Mouse (Mus musculus) erythroblast, adult 5-6 weeks (primary cell): ENCODE data around the gene Ppp1r18. TPM values are rescaled to one million over a fixed set of nuclear protein-coding genes. Genes with fewer than 3 reads are reported as not detected.

Experiments used
- ATAC-seq: replicated peaks from 2 replicates; pipeline ENCODE4 v1.8.0; 2016; ENCODE audit warnings: moderate number of reproducible peaks, mild to moderate bottlenecking, moderate TSS enrichment, inconsistent platforms; ENCODE audit not compliant: poor library complexity, low FRiP score, severe bottlenecking
- total RNA-seq, 2 experiments: library from RNA; stranded (forward) in 1 of 2; stranded (reverse) in 1 of 2; fragments of 150-400 nt in 1 of 2; fragments of 200-764, 138-1000 nt in 1 of 2; gene quantifications; 2 replicates each; pipeline versions ENCODE4 v1.2.3 to v1.2.4; 2015 to 2017; ENCODE audit warnings: low replicate concordance in 2 of 2

Ppp1r18 gene
- total RNA-seq, 2 experiments from 2014 or later, result 13.4 to 22.5 TPM

DNA sequence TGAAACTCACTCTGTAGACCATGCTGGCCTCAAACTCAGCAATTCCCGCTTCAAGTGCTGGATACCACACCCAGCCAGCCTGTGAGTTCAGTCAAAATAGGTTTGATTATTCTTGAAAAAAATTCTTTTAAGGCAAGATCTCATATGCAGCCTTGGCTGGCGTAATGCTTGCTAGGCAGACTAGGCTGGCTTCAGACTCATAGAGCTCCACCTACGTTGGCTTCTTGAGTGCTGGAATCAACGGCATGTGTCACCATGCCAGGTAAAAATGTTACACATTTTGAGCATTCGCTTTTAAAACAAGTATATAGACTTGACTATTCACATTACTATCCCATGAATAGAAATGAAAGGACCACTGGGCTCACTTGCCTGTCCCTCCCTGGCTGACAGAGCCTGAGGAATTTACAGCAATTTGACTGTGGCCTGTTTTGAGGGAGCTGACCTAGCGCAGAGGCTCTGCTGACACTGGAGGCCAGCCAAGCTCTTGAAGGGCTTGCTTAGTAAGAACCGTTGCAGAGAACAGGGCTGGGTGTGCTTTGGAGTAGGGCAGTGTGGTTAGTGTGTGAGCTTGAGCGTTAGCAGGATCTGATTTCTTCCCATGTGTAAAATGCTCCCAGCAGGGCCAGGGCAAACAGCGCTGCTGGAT is 38.1 kb downstream of the Ppp1r18 start:
- ATAC-seq, result no peak

DNA sequence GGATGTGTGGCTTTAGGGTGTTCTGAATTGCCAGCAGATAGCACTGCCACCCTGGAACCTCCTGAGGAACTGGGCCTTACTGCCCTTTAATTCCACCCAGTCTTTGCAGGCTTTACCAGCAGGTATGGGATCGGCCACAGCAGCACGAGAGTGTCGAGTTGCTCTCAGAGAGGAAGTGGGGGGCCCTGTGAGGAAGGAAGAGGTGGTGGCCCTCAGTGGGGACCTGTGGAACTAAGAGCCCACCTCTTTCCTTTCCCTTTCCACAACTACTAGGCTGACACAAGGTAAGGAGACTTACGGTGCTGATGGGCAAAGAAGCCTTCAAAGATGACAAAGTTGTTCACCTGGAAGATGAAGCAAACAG is 38.6 kb downstream of the Ppp1r18 start:
- ATAC-seq, result no peak

DNA sequence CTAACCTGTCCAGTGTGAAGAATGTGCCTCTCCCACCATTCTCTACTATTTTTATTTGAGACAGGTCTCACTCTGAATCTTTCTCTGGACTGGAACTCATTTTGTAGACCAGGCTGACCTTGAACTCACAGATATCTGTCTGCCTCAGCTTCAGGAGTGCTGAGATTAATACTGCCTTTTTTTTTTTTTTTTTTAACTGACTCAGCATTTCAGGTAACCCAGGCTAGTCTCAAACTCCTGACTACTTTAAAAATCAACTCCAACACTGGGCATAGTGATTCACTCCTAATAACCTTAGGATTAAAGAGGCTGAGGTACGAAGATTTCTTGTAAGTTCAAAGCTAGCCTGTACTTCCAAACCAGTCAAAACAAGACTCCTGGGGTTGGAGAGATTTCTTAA is 40.2 kb downstream of the Ppp1r18 start:
- no peak for ATAC-seq

DNA sequence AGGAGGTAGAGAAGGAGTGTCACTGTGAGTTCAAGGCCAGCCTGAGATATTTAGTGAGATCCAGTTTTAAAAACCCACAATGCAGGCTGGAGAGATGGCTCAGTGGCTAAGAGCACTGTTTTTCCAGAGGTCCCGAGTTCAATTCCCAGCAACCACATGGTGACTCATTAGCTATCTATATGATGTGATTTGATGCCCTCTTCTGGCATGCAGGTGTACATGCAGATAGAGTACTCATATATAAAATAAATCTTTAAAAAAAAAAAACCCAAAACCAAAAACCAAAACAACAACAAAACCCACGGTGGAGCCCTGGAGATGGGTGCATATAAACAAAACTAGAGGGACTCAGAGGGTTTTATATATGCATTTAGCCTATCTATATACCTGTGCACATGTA is 42.2 kb downstream of the Ppp1r18 start:
- ATAC-seq, result no peak

DNA sequence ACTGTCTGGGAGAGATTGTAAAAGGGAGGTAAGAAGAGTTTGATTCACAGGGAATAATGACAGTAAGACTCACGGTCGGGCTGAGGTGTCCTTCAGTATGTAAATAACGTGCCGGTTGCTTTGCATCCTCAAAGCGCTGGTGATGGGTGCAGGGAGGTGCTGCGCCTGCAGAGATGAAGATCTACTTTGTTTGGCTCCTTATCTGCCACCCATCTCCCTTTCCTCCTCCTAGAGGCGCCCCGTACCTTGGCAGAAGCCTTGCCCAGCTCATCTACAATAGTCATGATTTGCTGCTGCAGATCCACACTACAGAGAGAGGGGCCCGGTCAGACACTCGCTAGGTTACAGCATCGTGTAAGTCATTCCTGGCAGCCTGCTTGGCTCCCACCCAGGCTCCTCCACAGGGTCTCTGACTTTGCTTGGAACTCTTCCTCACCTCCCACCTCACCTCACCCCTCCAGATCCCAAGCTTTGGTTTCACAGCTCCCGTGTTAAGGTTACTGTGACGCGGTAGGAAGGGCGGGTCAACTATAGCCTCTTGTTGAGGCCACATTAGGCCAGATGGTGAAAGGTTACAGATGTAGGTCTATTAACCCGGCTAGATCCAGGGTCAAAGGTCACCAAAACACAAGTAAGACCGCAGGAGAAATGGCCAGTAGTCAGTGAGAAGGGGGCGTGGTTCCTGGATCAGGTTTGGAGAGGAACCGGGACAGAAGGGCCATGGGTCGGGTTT is 44.0 kb downstream of the Ppp1r18 start:
- ATAC-seq, result peak; percentile 68

DNA sequence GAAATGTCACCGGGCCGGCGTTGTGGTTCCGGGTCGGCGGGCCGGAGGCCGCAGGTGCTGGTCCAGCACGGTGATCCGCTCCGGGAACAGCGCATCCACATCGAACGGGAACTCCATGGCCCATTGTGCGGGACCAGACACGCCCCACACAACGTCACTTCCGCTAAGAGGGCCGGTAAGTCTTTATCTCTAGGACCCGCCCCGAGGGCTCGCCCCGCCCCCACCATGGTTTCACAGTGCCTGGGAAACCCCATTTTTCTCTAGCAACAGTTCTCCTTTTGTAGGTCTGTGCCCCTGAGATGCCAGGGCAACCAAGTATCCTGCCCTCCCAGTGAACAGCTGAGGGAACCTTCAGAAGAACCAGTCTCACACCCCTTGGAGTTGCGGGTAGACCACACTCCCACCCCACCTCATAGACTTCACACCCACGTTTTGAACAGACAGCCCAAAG is 44.6 kb downstream of the Ppp1r18 start, which contains the start of gene Atat1:
Gene Atat1 (minus strand): TSS at position 157 of the 451 bp plus-strand sequence.
- peak; percentile 92 for ATAC-seq

DNA sequence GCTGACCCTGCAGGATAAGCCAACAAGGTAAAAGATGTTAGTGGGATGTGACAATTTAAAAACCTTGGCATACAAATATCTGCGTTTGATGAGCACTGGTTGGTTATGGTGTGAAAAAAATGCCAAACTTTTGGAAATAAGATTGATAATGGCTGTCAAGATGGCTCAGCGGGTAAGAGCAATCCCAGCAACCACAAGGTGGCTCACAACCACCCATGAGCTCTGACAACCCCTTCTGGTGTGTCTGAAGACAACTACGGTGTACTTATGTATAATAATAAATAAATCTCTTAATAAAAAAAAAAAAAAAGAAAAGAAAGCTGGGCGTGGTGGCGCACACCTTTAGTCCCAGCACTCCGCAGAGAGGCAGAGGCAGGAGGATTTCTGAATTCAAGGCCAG is 49.6 kb downstream of the Ppp1r18 start:
- ATAC-seq, result no peak

DNA sequence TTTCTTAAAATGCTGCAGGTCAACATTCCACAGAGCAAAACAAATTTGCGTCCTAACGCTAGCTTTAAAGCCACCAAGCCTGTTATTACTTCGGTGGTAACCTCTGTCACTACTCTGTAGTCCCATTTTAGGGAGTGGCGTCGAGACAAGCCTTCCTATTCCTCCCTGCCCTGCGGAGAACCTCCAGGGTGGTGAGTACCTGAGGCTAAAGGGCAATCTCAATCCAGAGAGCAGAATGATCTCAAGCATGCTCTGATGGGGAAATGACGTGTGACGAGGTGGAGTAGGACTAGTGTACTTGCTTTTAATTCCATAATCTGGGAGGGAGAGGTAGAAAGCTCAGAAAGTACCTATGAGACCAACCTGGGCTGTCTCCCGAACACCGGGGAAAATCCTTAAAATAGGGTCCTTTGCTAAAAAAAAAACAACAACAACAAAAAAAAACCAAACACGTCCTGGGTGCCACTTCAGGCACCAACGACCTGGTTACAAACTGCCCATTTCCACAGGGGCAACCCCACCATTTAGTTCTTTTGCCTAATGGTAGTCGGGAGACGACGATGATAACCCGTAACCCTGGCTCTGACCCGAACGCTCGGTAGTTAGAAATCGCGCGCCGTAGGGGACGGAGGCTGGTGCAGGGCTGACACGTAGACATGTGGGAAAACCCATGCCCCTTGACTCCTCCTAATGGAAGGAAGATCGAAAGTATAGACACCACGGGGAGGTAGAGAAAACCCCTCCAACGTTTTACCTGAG is 50.3 kb downstream of the Ppp1r18 start:
- peak; percentile 2 for ATAC-seq

DNA sequence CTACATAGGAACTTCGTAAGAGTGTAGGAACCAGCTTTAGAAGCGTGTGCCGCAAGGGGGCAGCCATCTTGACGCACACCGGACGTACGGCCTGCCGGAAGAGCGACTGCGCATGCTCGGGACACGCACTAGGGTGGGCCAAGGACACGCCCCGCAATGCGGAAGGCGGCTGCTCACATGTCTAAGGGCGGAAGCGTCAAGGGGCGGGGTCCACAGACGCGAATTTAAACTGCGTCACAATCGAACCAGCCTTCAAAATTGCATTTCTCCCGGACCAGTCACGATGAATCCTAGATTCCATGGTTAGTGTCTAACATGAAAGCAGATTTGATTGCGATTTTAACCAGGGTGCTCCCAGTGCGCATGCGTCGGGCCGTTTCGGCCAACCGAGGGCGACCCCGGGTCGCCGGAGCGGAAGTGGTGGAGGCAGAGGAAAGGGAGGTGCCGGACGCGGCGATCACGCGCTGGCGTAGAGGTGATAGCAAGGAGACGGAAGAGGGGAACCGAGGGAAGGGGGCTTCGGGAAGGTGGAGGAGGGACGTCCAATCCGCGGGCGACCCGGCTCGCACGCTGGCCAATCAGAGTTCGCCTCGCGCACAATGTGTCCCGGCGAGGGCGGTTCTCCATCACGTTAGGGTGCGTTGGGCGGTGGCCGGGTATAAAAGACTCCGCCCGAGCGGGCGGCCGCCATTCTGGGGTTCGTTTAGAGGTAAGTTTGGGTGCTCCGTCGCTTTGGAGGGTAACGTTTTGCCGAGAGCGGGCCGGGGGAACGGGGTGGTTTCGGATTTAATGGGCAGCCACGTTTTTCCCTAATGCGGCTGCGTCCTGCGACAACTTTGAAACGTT is 51.1 kb downstream of the Ppp1r18 start, which contains the start of the genes Mrps18b and Ppp1r10:
Gene Mrps18b (minus strand): TSS at position 93 of the 846 bp plus-strand sequence.
Gene Ppp1r10 (plus strand): TSS at position 138 of the 846 bp plus-strand sequence.
- peak; percentile 74 for ATAC-seq

DNA sequence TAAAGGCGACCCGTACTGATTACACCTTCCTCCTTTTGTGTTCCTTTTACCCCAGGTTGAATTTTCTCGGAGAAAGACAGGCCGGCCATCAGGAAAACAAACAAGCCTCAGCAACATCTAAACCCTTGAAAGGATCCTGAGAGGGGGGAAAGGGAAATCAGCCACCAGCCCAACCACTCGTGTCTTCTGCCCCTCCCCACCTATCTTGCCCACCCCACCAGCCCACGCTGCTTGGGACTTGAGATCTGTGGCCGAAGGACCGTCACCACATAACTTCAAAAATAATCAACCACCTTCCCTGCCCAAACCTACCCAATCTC is 51.7 kb downstream of the Ppp1r18 start:
- ATAC-seq, result no peak

DNA sequence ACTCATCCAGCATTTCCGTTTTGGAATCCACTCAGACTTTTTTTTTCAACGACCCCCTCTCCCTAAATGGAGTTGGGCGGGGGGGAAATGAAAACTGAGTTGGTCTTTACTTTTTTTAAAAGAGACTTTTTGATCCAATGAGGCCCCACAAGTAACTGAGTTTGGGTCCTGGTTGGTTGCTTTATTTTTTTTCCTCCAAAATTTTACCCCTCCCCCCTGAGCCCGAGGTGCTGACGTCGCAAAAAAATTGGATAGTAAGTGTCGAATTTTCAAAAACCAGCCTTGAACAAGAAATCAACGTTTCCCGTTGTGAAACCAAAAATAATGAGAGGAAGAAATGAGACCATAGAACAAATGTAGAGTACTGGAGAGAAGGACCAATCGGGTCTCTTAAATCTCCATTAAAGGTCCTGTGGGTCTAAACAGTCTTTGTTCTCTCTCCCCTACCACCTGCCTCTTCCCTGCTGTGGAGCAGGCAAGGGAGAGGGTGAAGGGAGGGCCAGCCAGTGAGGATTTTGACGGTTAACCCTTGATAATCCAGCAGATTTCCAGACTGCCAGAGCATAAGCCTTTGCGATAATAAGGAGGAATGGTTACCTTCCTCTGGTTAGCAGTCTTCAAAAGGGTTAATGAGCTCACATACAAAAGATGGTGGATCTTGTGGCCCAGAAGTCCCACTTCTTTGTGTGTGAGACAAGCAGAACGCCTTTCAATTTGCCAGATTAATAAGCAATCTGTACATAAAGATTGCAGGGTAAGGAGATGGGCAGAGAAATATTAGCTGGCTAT is 52.3 kb downstream of the Ppp1r18 start:
- ATAC-seq, result 0 out of 2 replicates have a peak, but pooled peaks have one; percentile 3

DNA sequence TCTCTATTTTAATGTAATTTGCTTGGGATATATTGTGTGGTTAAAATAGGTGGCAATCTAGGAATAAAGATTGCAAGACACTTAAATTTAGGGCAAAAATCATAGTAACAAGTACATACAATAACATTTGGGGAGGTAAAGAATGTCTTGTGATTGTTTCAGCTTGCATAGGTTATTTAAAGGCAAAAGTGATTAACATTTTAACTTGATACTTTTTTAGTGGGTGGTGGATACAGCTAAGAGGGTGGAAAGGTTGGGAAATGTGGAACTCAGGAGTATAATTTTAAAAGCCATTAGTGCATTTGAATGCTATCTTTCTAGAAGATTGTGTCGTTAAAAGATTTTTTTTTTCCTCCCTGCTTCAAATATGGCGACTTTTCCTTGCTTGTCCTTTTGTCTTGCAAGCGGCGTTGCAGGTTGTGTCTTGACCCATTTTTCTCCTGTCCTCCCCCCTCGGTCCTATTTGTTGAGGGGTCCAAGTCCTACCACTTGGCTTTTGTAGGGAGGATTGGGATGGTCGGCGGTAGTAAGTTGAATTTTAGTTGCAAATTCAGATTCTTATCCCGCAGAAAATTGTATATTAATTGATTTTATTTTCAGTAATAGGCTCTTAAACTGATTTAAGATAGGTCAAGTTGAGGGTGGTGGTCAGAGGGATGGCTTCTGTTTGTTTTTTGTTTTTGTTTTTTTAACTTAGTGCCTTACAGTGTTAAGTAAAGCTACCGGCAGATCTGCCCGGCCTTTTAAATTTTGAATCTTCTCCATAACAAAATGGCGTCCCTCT is 53.1 kb downstream of the Ppp1r18 start:
- no peak for ATAC-seq

DNA sequence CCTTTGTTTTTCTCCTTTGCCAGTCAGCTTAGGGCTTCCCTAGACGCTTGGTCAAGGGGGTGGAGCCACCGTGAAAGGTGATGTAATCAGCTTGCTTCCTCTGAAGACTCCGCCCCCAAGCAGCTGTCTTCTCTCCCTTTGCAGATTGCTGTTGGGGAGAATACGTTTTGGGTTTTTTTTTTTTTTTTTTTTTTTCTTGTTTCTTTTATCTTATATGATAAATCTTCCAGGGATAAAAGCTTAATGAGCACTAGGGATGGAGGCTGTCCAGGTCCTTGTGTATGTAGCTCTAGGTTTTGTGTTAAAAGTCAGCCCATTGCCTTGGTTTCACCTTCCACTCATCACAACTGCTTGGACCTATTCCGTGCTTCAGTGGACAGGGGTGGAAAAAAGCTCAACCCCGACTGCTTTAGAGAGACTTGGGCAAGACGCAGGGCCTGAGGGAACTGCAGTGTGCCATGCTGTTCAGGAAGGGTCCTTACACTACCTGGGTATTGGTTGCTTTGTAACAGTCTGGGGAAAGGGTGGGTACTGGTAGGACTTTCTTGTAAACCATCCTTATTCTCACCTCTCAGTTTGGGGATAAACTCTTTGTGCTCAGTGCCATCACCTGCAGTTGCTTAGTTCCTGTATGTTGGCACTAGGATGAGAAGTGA is 53.8 kb downstream of the Ppp1r18 start:
- ATAC-seq, result peak; percentile 60

DNA sequence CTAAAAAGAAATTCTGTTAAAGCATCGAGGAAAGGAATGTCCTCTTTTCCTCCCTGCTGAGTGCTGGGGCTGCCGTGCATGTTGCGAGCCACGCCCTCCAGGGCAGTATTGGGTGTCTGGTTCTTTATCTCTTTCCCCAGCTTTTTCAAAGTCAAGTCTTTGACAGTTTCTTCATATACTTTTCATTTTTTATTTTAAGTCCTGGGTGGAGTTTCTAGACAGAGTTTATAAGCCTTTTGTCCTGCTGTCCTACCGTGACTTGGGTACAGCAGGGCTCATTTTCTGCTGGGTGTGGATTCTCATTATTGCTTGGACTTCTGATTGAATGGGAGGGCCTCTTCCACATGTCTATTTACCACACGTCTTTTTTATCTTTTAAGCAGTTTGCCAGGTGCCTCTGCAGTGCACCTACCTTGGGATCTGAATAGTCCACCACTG is 54.5 kb downstream of the Ppp1r18 start:
- ATAC-seq, result peak; percentile 51

DNA sequence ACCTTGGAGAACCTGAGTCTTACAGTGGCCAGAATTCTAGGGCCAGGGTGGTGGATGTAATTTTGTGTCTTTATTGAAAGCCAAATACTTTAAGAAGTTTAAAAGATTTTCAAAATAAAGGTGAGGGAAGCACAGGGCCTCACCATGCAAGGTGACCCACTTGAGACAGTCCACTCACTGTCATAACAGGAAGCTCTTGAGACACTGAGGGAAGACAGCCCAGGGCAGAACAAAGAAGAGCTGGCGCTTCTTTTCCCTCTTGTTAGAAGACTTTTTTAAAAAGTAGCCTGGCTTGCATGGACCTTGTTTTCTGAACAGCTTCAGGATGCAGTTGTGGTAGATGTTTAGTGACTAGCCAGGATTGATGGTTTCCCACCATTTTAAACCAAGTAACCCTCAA is 55.0 kb downstream of the Ppp1r18 start:
- ATAC-seq, result no peak

DNA sequence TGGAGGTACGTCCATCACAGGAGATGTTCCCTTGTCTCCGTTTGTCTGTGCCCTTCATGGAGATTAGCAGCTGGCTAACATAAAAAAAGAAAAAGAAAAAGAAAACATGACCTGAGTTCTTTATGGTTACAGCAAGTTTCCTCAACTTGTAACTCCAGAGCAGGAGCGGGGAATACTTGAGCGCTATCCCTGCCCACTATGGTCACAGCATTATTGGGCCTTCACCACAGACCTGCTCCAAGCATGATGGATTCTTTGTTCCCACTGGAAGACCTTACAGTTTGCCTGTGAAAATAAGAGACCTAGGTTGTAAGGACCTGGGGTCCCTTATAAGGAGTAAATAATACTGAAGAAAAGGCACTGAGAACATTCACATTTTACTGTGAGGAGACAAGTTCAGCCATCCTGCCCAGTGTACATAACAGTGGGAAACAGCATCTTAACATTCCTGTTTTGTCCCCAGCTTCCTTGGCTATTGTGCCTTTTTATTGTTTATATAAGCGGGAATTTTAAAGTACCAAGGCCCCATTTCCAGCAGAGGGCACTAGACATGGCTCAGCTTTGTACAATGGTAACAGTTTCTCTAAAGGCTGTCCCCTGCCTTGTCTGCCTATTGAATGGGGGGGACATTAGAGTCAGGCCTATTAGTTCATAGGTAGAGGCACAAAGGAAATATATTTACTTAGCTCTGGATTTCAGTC is 55.6 kb downstream of the Ppp1r18 start:
- ATAC-seq, result no peak

DNA sequence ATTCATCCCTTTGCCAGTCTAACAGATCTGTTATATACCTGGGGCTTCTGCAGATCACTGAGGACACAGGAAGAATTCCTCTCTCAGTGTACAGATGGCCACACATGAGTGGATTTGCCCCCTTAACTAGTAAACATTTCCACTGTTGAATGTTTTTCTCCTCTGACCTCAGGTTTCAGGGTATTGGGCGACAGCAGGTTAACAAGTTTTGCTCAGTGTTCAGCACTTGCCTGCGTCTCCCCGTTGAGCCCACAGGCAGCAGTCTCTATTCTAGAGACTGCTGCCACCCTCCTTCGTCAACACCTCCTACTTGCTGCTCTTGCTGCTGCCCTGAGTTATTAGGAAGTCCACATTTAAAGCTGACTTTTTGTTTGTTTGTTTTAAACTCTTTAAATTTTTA is 56.3 kb downstream of the Ppp1r18 start:
- no peak for ATAC-seq
